Mouse (Mus musculus) inflammation-experienced regulatory T-cells, adult 6 months (primary cell): ENCODE measurements around the gene Gnl3l. TPM values are rescaled to one million over a fixed set of nuclear protein-coding genes. Genes with fewer than 3 reads are reported as not detected.

ENCODE experiments used
- ATAC-seq: one replicate; pipeline ENCODE4 v1.8.0; 2017
- polyA plus RNA-seq, 3 experiments: library from polyadenylated mRNA; unstranded; fragments of 100-300 nt; shearing (Covaris generic); gene quantifications; one replicate each; pipeline ENCODE4 v1.2.1; 2017

The Gnl3l gene
- polyA plus RNA-seq, 3 experiments from 2014 or later, result 24.4 to 27.4 (median 25.1) TPM

- peak; percentile 56 for ATAC-seq
Measured at GRCm38 (mm10) chrX:150956522-150957300, 60.4 kb downstream of the Gnl3l start.

- no peak for ATAC-seq
Measured at GRCm38 (mm10) chrX:150956016-150956415, 61.1 kb downstream of the Gnl3l start.

- no peak for ATAC-seq
Measured at GRCm38 (mm10) chrX:150955441-150955840, 61.7 kb downstream of the Gnl3l start.

DNA sequence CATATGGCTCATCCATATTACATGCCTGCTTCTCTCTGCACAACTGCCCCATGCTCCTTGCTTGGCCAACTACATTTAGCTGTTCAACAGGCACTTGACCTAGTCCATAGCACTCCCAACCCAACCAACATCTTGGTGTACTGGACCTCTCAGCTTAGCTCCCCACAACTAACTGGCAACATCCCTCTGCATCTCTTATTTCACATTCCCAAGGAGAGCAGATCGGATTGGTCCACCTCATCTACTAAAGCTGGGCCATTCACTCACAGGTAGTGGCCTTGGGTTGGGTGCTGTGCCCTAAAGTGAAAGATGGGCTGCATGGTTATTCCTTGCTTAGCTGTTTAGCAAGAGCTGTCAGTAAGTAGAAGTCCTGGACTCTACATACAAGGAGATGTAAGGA lies 62.4 kb downstream of the Gnl3l start:
- no peak for ATAC-seq

Other genes with a start within 250 kb of the Gnl3l start
- gene Maged2, start 203.0 kb downstream of the Gnl3l start, polyA plus RNA-seq, result 10 to 100 TPM; 14.3 to 39.7 (median 19.2) TPM
- under 1 TPM; 0.19 to 0.36 (median 0.22) TPM for gene Fgd1, start 28.8 kb upstream of the Gnl3l start, polyA plus RNA-seq
- 10 to 100 TPM; 14.9 to 22.5 (median 17.1) TPM for gene Tsr2, start 79.2 kb upstream of the Gnl3l start, polyA plus RNA-seq
- under 1 TPM in 2 of 3 experiments, not detected in 1; 0.23 to 0.38 TPM for gene Wnk3, start 180.8 kb upstream of the Gnl3l start, polyA plus RNA-seq